Mouse (Mus musculus): ENCODE data around the gene Lmo7.

Lmo7 gene

GRCm38 (mm10) chr14:101879050-101879694, 149.4 kb downstream of the Lmo7 start:
- no peak for DNase-seq

- no peak for DNase-seq
Observed at GRCm38 (mm10) chr14:101882966-101883365, 153.2 kb downstream of the Lmo7 start.

GRCm38 (mm10) chr14:101883787-101884186, 154.0 kb downstream of the Lmo7 start:
- DNase-seq = no peak

- no peak for DNase-seq
Observed at GRCm38 (mm10) chr14:101886320-101886719, 156.6 kb downstream of the Lmo7 start.

- no peak for DNase-seq
Observed at GRCm38 (mm10) chr14:101891903-101892448, 162.2 kb downstream of the Lmo7 start.

GRCm38 (mm10) chr14:101892496-101892895, 162.7 kb downstream of the Lmo7 start:
- DNase-seq = no peak

GRCm38 (mm10) chr14:101893215-101893614, 163.5 kb downstream of the Lmo7 start:
- no peak for DNase-seq

- DNase-seq = no peak
Observed at GRCm38 (mm10) chr14:101898250-101898649, 168.5 kb downstream of the Lmo7 start.

- DNase-seq = no peak
Observed at GRCm38 (mm10) chr14:101901496-101901895, 171.7 kb downstream of the Lmo7 start.

GRCm38 (mm10) chr14:101901976-101902375, 172.2 kb downstream of the Lmo7 start:
- DNase-seq = no peak

- DNase-seq = no peak
Observed at GRCm38 (mm10) chr14:101903722-101904121, 174.0 kb downstream of the Lmo7 start.

- DNase-seq = no peak
Observed at GRCm38 (mm10) chr14:101911983-101912382, 182.2 kb downstream of the Lmo7 start.

GRCm38 (mm10) chr14:101912392-101912791, 182.6 kb downstream of the Lmo7 start:
- no peak for DNase-seq

GRCm38 (mm10) chr14:101914321-101914720, 184.6 kb downstream of the Lmo7 start:
- peak; percentile 32 to 52 for DNase-seq

GRCm38 (mm10) chr14:101915867-101916266, 186.1 kb downstream of the Lmo7 start:
- no peak for DNase-seq

GRCm38 (mm10) chr14:101918471-101918870, 188.7 kb downstream of the Lmo7 start:
- DNase-seq = no peak

- no peak for DNase-seq
Observed at GRCm38 (mm10) chr14:101927646-101928244, 198.0 kb downstream of the Lmo7 start.

GRCm38 (mm10) chr14:101930576-101931447, 201.1 kb downstream of the Lmo7 start:
- DNase-seq = no peak

- no peak for DNase-seq
Observed at GRCm38 (mm10) chr14:101931448-101931750, 201.6 kb downstream of the Lmo7 start.

GRCm38 (mm10) chr14:101933551-101933950, 203.8 kb downstream of the Lmo7 start:
- no peak for DNase-seq

- peak; percentile 35 to 54 for DNase-seq
Observed at GRCm38 (mm10) chr14:101942971-101943370, 213.2 kb downstream of the Lmo7 start.

- DNase-seq = peak; percentile 38 to 71
Observed at GRCm38 (mm10) chr14:101946711-101947516, 217.2 kb downstream of the Lmo7 start.

- DNase-seq = peak in 1 of 2 experiments; percentile 39
Observed at GRCm38 (mm10) chr14:101949114-101949513, 219.4 kb downstream of the Lmo7 start.

All from cerebellum, postnatal 25 days (tissue).